Comparison of ENCODE assay signal across 23 mouse cellular contexts in the genomic region with DNA sequence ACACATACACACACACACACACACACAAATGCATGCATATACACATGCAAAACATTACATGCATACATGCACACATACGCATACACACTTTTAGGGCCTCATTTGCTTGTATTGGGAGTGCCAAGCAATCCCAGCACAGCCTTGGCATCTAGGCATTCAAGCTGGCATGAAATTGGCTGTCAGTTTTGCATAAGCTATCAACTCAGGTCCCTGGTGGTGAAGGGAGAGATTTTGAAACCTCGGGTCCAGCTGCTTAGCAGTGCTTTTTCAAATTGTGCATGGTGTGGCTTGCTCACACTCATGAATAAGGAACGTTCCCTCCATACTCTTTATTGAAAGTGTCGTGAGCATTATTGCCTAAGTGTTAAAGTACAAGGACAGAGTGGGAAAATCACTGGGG.
A peak's percentile ranks its signal among the peaks of the same experiment; 100 is the strongest.
DNase-seq lines count a peak whose midpoint lies in the region; ATAC-seq lines count a peak whose summit lies in the region.
"Had no signal": no experiment of that assay in that cellular context is flagged by ENCODE, and none has a peak within 500 bp of the region (broad histone marks: within the 10 kb centered on the region; RNA-seq: fewer than 3 reads in every experiment).

No protein-coding gene starts in this region.

- ATAC-seq in midbrain, embryonic 14.5 days (ENCODE audit: low FRiP score, low TSS enrichment): no peak
- ATAC-seq in midbrain, embryonic 15.5 days (replicated peaks): no peak
- ATAC-seq: activated CD4-positive, CD25-positive, alpha-beta regulatory T cell, adult 4 months; forebrain, embryonic 15.5 days had no signal

- H3K9ac ChIP-seq in midbrain, embryonic 14.5 days (replicated peaks; ENCODE audit: low read length): no peak overlapping the region
- H3K9ac ChIP-seq in midbrain, embryonic 15.5 days: no peak overlapping the region
- H3K9ac ChIP-seq: forebrain, embryonic 15.5 days; limb, embryonic 15.5 days; liver, embryonic 15.5 days had no signal

- H3K4me2 ChIP-seq in midbrain, embryonic 14.5 days (ENCODE audit: low read length): no peak overlapping the region
- no peak overlapping the region for H3K4me2 ChIP-seq in midbrain, embryonic 15.5 days
- H3K4me2 ChIP-seq: forebrain, embryonic 15.5 days; limb, embryonic 15.5 days; liver, embryonic 15.5 days; midbrain, embryonic 11.5 days had no signal

- no peaks in the 10 kb centered on the region for H3K4me1 ChIP-seq in midbrain, embryonic 14.5 days (ENCODE audit: control insufficient read depth, insufficient read depth, low read length)
- H3K4me1 ChIP-seq in midbrain, embryonic 15.5 days: no peaks in the 10 kb centered on the region
- H3K4me1 ChIP-seq: forebrain, embryonic 15.5 days; hindbrain, embryonic 10.5 days; limb, embryonic 15.5 days; liver, embryonic 15.5 days had no signal

- no peak overlapping the region for H3K4me3 ChIP-seq in midbrain, embryonic 14.5 days (replicated peaks; ENCODE audit: low read depth, low read length)
- no peak overlapping the region for H3K4me3 ChIP-seq in midbrain, embryonic 15.5 days
- H3K4me3 ChIP-seq: forebrain, embryonic 15.5 days; hindbrain, embryonic 10.5 days; limb, embryonic 15.5 days; liver, embryonic 15.5 days; myocyte had no signal

- no peak overlapping the region for H3K27ac ChIP-seq in midbrain, embryonic 14.5 days (replicated peaks; ENCODE audit: low read depth, low read length)
- H3K27ac ChIP-seq in midbrain, embryonic 15.5 days: no peak overlapping the region
- H3K27ac ChIP-seq: forebrain, embryonic 15.5 days; hindbrain, embryonic 10.5 days; limb, embryonic 15.5 days; liver, embryonic 15.5 days; macrophage had no signal

- DNase-seq in adrenal gland, postnatal 14 days: peak; percentile 27
- no peak for DNase-seq in adrenal gland, adult 18-20 months (ENCODE audit: low spot score in 2 of 2)
- peak; percentile 61 for DNase-seq in heart, adult 11 months
- no peak for DNase-seq in heart, postnatal 25 days (ENCODE audit: low spot score)
- DNase-seq in midbrain, embryonic 14.5 days: peak; percentile 28
- DNase-seq in cerebellum, postnatal 25 days: peak; percentile 50 to 65
- DNase-seq in ovary, adult 18-20 months (ENCODE audit: low spot score): no peak
- DNase-seq: gastrocnemius, postnatal 25 days; kidney, adult 9 months; kidney, postnatal 25 days; retina, postnatal 1 day; right cerebral cortex, postnatal 4 days; thymus, adult 2 months had no signal

- no peaks in the 10 kb centered on the region for H3K27me3 ChIP-seq in midbrain, embryonic 14.5 days (ENCODE audit: control insufficient read depth, insufficient read depth, low read length)
- no peaks in the 10 kb centered on the region for H3K27me3 ChIP-seq in midbrain, embryonic 15.5 days (replicated peaks)
- H3K27me3 ChIP-seq: forebrain, embryonic 15.5 days; limb, embryonic 15.5 days; liver, embryonic 15.5 days had no signal

- H3K9me3 ChIP-seq in midbrain, embryonic 14.5 days (ENCODE audit: control insufficient read depth, low read length): no peaks in the 10 kb centered on the region
- H3K9me3 ChIP-seq in midbrain, embryonic 15.5 days: no peaks in the 10 kb centered on the region
- H3K9me3 ChIP-seq: forebrain, embryonic 15.5 days; hindbrain, embryonic 10.5 days; limb, embryonic 15.5 days; liver, embryonic 15.5 days had no signal

- 71% methylated on average over 4 of the region's 4 CpGs for WGBS in midbrain, embryonic 14.5 days
- 69% methylated on average over 4 of the region's 4 CpGs for WGBS in midbrain, embryonic 15.5 days

- H3K36me3 ChIP-seq in midbrain, embryonic 14.5 days (ENCODE audit: control insufficient read depth, insufficient read depth, low read length): no peaks in the 10 kb centered on the region
- H3K36me3 ChIP-seq in midbrain, embryonic 15.5 days (replicated peaks): no peaks in the 10 kb centered on the region
- H3K36me3 ChIP-seq: forebrain, embryonic 15.5 days; G1E; hindbrain, embryonic 10.5 days; limb, embryonic 15.5 days; liver, embryonic 15.5 days had no signal

- intact Hi-C loops in heart, postnatal 25 days (cut with DNase I): no loop called here

Comparison
In these comparisons a context has a peak if more than half of its experiments do, and no peak if none do; other contexts are left out.
1. DNase-seq: peak in adrenal gland, postnatal 14 days (single experiment), heart, adult 11 months (single experiment), midbrain, embryonic 14.5 days (single experiment) and cerebellum, postnatal 25 days (2 of 2); none in adrenal gland, adult 18-20 months (0 of 2), heart, postnatal 25 days (single experiment) and ovary, adult 18-20 months (single experiment).